Mouse (Mus musculus): ENCODE measurements around the gene Cfap74. TPM values are rescaled to one million over a fixed set of nuclear protein-coding genes. Genes with fewer than 3 reads are reported as not detected.
A peak's percentile ranks its signal among the peaks of the same experiment; 100 is the strongest.
"Not testable (repeated sequence)": the region's sequence is repeated elsewhere in the genome, so short reads cannot be mapped to it uniquely, and the experiment has no call there.

Cfap74 gene
- polyA plus RNA-seq, 1 experiment: 23.1 TPM

- TF ChIP-seq CTCF (IDR thresholded peaks at IDR 0.05; ENCODE audit: borderline replicate concordance, control insufficient read depth, extremely low read depth, insufficient read depth, low read length, poor library complexity) (no peak), POLR2A (IDR thresholded peaks at IDR 0.05; ENCODE audit: control insufficient read depth, extremely low read depth, insufficient read depth, low read length, poor library complexity) (no peak)
- DNase-seq: no peak
These were observed 11.1 kb downstream of the Cfap74 start for GRCm38 (mm10) chr4:155420137-155420536.

GRCm38 (mm10) chr4:155421412-155422370 is 12.7 kb downstream of the Cfap74 start:
- H3K36me3 ChIP-seq (ENCODE audit: control insufficient read depth, insufficient read depth, low read length); H3K27me3 ChIP-seq (ENCODE audit: control insufficient read depth, insufficient read depth, low read length); DNase-seq: not testable (repeated sequence)
- Histone ChIP-seq H3K4me3 (ENCODE audit: control insufficient read depth, insufficient read depth, low read length) (peak overlapping the region; percentile 34), H3K4me1 (replicated peaks; ENCODE audit: control insufficient read depth, insufficient read depth, low read length) (peaks cover 23% of the 10 kb centered on the region), H3K27ac (ENCODE audit: control insufficient read depth, insufficient read depth, low read length) (peak overlapping the region; percentile 42; the same call in 1 of the 2 replicates)
- WGBS: 89% methylated on average over 23 of the region's 30 CpGs

More at GRCm38 (mm10) chr4:155420137-155420536, 11.1 kb downstream of the Cfap74 start:
- H3K27ac ChIP-seq (ENCODE audit: control insufficient read depth, insufficient read depth, low read length): no peak overlapping the region
- no peaks in the 10 kb centered on the region for H3K27me3 ChIP-seq (ENCODE audit: control insufficient read depth, insufficient read depth, low read length)
- H3K4me3 ChIP-seq (ENCODE audit: control insufficient read depth, insufficient read depth, low read length): no peak overlapping the region
- 95% methylated on average over 3 of the region's 3 CpGs for WGBS
- no peaks in the 10 kb centered on the region; the same call in 1 of the 2 replicates for H3K36me3 ChIP-seq (ENCODE audit: control insufficient read depth, insufficient read depth, low read length)
- H3K4me1 ChIP-seq (replicated peaks; ENCODE audit: control insufficient read depth, insufficient read depth, low read length): peaks cover 19% of the 10 kb centered on the region

GRCm38 (mm10) chr4:155423988-155424387 is 15.0 kb downstream of the Cfap74 start:
- WGBS: 71% methylated on average over 5 of the region's 5 CpGs
- no peak overlapping the region for H3K27ac ChIP-seq (ENCODE audit: control insufficient read depth, insufficient read depth, low read length)
- no peak for TF ChIP-seq POLR2A (IDR thresholded peaks at IDR 0.05; ENCODE audit: control insufficient read depth, extremely low read depth, insufficient read depth, low read length, poor library complexity)
- no peak for TF ChIP-seq CTCF (IDR thresholded peaks at IDR 0.05; ENCODE audit: borderline replicate concordance, control insufficient read depth, extremely low read depth, insufficient read depth, low read length, poor library complexity)
- no peak overlapping the region for H3K4me3 ChIP-seq (ENCODE audit: control insufficient read depth, insufficient read depth, low read length)
- H3K4me1 ChIP-seq (replicated peaks; ENCODE audit: control insufficient read depth, insufficient read depth, low read length): peaks cover 13% of the 10 kb centered on the region
- no peaks in the 10 kb centered on the region; the same call in 1 of the 2 replicates for H3K36me3 ChIP-seq (ENCODE audit: control insufficient read depth, insufficient read depth, low read length)
- no peaks in the 10 kb centered on the region for H3K27me3 ChIP-seq (ENCODE audit: control insufficient read depth, insufficient read depth, low read length)
- DNase-seq: no peak

- Histone ChIP-seq H3K27ac (ENCODE audit: control insufficient read depth, insufficient read depth, low read length) (no peak overlapping the region), H3K4me3 (ENCODE audit: control insufficient read depth, insufficient read depth, low read length) (no peak overlapping the region), H3K36me3 (ENCODE audit: control insufficient read depth, insufficient read depth, low read length) (no peaks in the 10 kb centered on the region), H3K4me1 (replicated peaks; ENCODE audit: control insufficient read depth, insufficient read depth, low read length) (peaks cover 12% of the 10 kb centered on the region), H3K27me3 (ENCODE audit: control insufficient read depth, insufficient read depth, low read length) (no peaks in the 10 kb centered on the region)
- no peak for TF ChIP-seq CTCF (IDR thresholded peaks at IDR 0.05; ENCODE audit: borderline replicate concordance, control insufficient read depth, extremely low read depth, insufficient read depth, low read length, poor library complexity)
- TF ChIP-seq POLR2A (IDR thresholded peaks at IDR 0.05; ENCODE audit: control insufficient read depth, extremely low read depth, insufficient read depth, low read length, poor library complexity): no peak
- no peak for DNase-seq
- 54% methylated on average over 6 of the region's 6 CpGs for WGBS
These were observed 17.3 kb downstream of the Cfap74 start for GRCm38 (mm10) chr4:155426272-155426671.

GRCm38 (mm10) chr4:155428442-155428841 is 19.5 kb downstream of the Cfap74 start:
- no peak for TF ChIP-seq POLR2A (IDR thresholded peaks at IDR 0.05; ENCODE audit: control insufficient read depth, extremely low read depth, insufficient read depth, low read length, poor library complexity)
- no peak for TF ChIP-seq CTCF (IDR thresholded peaks at IDR 0.05; ENCODE audit: borderline replicate concordance, control insufficient read depth, extremely low read depth, insufficient read depth, low read length, poor library complexity)
- no peak overlapping the region for H3K4me3 ChIP-seq (ENCODE audit: control insufficient read depth, insufficient read depth, low read length)
- H3K4me1 ChIP-seq (replicated peaks; ENCODE audit: control insufficient read depth, insufficient read depth, low read length): peaks cover 12% of the 10 kb centered on the region
- no peaks in the 10 kb centered on the region for H3K36me3 ChIP-seq (ENCODE audit: control insufficient read depth, insufficient read depth, low read length)
- H3K27me3 ChIP-seq (ENCODE audit: control insufficient read depth, insufficient read depth, low read length): no peaks in the 10 kb centered on the region
- H3K27ac ChIP-seq (ENCODE audit: control insufficient read depth, insufficient read depth, low read length): no peak overlapping the region
- DNase-seq: no peak

- no peak overlapping the region for H3K4me3 ChIP-seq (ENCODE audit: control insufficient read depth, insufficient read depth, low read length)
- DNase-seq: no peak
- 89% methylated on average over 3 of the region's 3 CpGs for WGBS
- no peak overlapping the region for H3K27ac ChIP-seq (ENCODE audit: control insufficient read depth, insufficient read depth, low read length)
- H3K4me1 ChIP-seq (replicated peaks; ENCODE audit: control insufficient read depth, insufficient read depth, low read length): peaks cover 12% of the 10 kb centered on the region
- H3K27me3 ChIP-seq (ENCODE audit: control insufficient read depth, insufficient read depth, low read length): no peaks in the 10 kb centered on the region
- H3K36me3 ChIP-seq (ENCODE audit: control insufficient read depth, insufficient read depth, low read length): no peaks in the 10 kb centered on the region
- TF ChIP-seq POLR2A (IDR thresholded peaks at IDR 0.05; ENCODE audit: control insufficient read depth, extremely low read depth, insufficient read depth, low read length, poor library complexity): no peak
- no peak for TF ChIP-seq CTCF (IDR thresholded peaks at IDR 0.05; ENCODE audit: borderline replicate concordance, control insufficient read depth, extremely low read depth, insufficient read depth, low read length, poor library complexity)
These were observed 20.2 kb downstream of the Cfap74 start for GRCm38 (mm10) chr4:155429202-155429601.

Data from thymus, adult 2 months (tissue).